Mouse (Mus musculus) neural tube, embryonic 14.5 days (tissue): ENCODE measurements around the gene Iqgap1. TPM values are rescaled to one million over a fixed set of nuclear protein-coding genes. Genes with fewer than 3 reads are reported as not detected.
A peak's percentile ranks its signal among the peaks of the same experiment; 100 is the strongest.

Source experiments
- ATAC-seq: fragments of 200-750 bp; cut with Nextera tagmentation; 2 replicates; pipeline ENCODE4 v1.8.0; 2017; ENCODE audit warnings: low read depth, mild to moderate bottlenecking, moderate TSS enrichment, moderate library complexity
- H3K27ac ChIP-seq: fragments of 300-500 bp; sonication (generic); 2 replicates; pipeline ENCODE4 v1.5.1; 2014; ENCODE audit warnings: low read depth, mild to moderate bottlenecking, control low read depth, low read length, moderate library complexity, mixed read lengths
- H3K27me3 ChIP-seq: fragments of 300-500 bp; sonication (generic); 2 replicates; pipeline ENCODE4 v1.6.1; 2014; ENCODE audit warnings: low read length; ENCODE audit not compliant: control insufficient read depth, insufficient read depth
- H3K36me3 ChIP-seq: fragments of 300-500 bp; sonication (generic); 2 replicates; pipeline ENCODE4 v1.6.1; 2014; ENCODE audit warnings: low read length, mixed read lengths; ENCODE audit not compliant: control insufficient read depth, insufficient read depth
- H3K4me1 ChIP-seq: fragments of 300-500 bp; sonication (generic); 2 replicates; pipeline ENCODE4 v1.6.1; 2014; ENCODE audit warnings: low read length; ENCODE audit not compliant: control insufficient read depth, insufficient read depth
- H3K4me2 ChIP-seq: fragments of 300-500 bp; sonication (generic); 2 replicates; pipeline ENCODE4 v1.6.1; 2014; ENCODE audit warnings: mild to moderate bottlenecking, low read depth, low read length, control low read depth
- H3K4me3 ChIP-seq: fragments of 300-500 bp; sonication (generic); 2 replicates; pipeline ENCODE4 v1.5.1; 2014; ENCODE audit warnings: low read depth, low read length, control low read depth, mixed read lengths
- H3K9ac ChIP-seq: fragments of 300-500 bp; sonication (generic); replicated peaks from 2 replicates; pipeline ENCODE4 v1.6.1; 2014; ENCODE audit warnings: low read depth, mild to moderate bottlenecking, control low read depth, low read length, mixed read lengths
- H3K9me3 ChIP-seq: fragments of 300-500 bp; sonication (generic); 2 replicates; pipeline ENCODE4 v1.6.1; 2016; ENCODE audit warnings: low read length; ENCODE audit not compliant: control insufficient read depth
- WGBS: fragments of 180-500 bp; shearing (Covaris S2); extraction: QIAGEN DNeasy Blood & Tissue Kit; methylation state at CpG from one replicate; pipeline ENCODE4 v1.1.7; 2014; 5-methylcytosine and 5-hydroxymethylcytosine counted together
- polyA plus RNA-seq: library from polyadenylated mRNA; unstranded; fragments of >200 nt; fragmentation: Nextera tagmentation; extraction: Ambion mirVana; gene quantifications from 2 replicates; pipeline ENCODE4 v1.2.1, GENCODE M21; 2014

Gene Iqgap1
- polyA plus RNA-seq, 1 experiment from 2014 or later, result 15.8 TPM

GRCm38 (mm10) chr7:80689221-80689591 is 136.6 kb downstream of the Iqgap1 start:
- WGBS, result 14% methylated on average over 10 of the region's 10 CpGs
- H3K9me3 ChIP-seq, result no peaks in the 10 kb centered on the region
- ATAC-seq, result no peak

GRCm38 (mm10) chr7:80688556-80689220 is 137.1 kb downstream of the Iqgap1 start, which contains the start of gene Crtc3:
Crtc3 (minus strand) TSS chr7:80688877.
- Histone ChIP-seq H3K4me2 (peak within 1 kb of the TSS; percentile 72), H3K4me1 (0 out of 2 replicates have a peak, but pooled peaks cover 5% of the 10 kb centered on the region), H3K4me3 (peak within 1 kb of the TSS; percentile 88), H3K9ac (peak within 1 kb of the TSS; percentile 90), H3K9me3 (no peaks in the 10 kb centered on the region), H3K27ac (peak within 1 kb of the TSS; percentile 97), H3K36me3 (no peaks in the 10 kb centered on the region), H3K27me3 (no peaks in the 10 kb centered on the region; the same call in 1 of the 2 replicates)
- peak; percentile 76 for ATAC-seq
- WGBS, result under 1% methylated on average over 56 of the region's 83 CpGs

More at GRCm38 (mm10) chr7:80689221-80689591, 136.6 kb downstream of the Iqgap1 start:
- Histone ChIP-seq H3K27me3 (no peaks in the 10 kb centered on the region; the same call in 1 of the 2 replicates), H3K9ac (peak overlapping the region; percentile 90), H3K4me3 (peak overlapping the region; percentile 88), H3K4me1 (0 out of 2 replicates have a peak, but pooled peaks cover 5% of the 10 kb centered on the region), H3K27ac (peak overlapping the region; percentile 97), H3K4me2 (peak overlapping the region; percentile 72), H3K36me3 (no peaks in the 10 kb centered on the region)

GRCm38 (mm10) chr7:80687721-80688555 is 137.8 kb downstream of the Iqgap1 start:
- no peaks in the 10 kb centered on the region for H3K9me3 ChIP-seq
- peak overlapping the region; percentile 88 for H3K4me3 ChIP-seq
- no peaks in the 10 kb centered on the region for H3K36me3 ChIP-seq
- H3K4me1 ChIP-seq, result 0 out of 2 replicates have a peak, but pooled peaks cover 5% of the 10 kb centered on the region
- WGBS, result 1% methylated on average over 69 of the region's 69 CpGs
- no peaks in the 10 kb centered on the region; the same call in 1 of the 2 replicates for H3K27me3 ChIP-seq
- H3K9ac ChIP-seq, result peak overlapping the region; percentile 90
- H3K4me2 ChIP-seq, result peak overlapping the region; percentile 72
- H3K27ac ChIP-seq, result peak overlapping the region; percentile 97
- peak; percentile 63 for ATAC-seq

- Histone ChIP-seq H3K9ac (no peak overlapping the region), H3K36me3 (no peaks in the 10 kb centered on the region), H3K9me3 (no peaks in the 10 kb centered on the region), H3K27me3 (no peaks in the 10 kb centered on the region; the same call in 1 of the 2 replicates), H3K27ac (no peak overlapping the region), H3K4me2 (no peak overlapping the region), H3K4me3 (no peak overlapping the region), H3K4me1 (0 out of 2 replicates have a peak, but pooled peaks cover 5% of the 10 kb centered on the region)
- 88% methylated on average over 5 of the region's 5 CpGs for WGBS
- no peak for ATAC-seq
Observed at GRCm38 (mm10) chr7:80685639-80686038, 140.1 kb downstream of the Iqgap1 start.

GRCm38 (mm10) chr7:80682630-80683029 is 143.1 kb downstream of the Iqgap1 start:
- no peak for ATAC-seq
- H3K27me3 ChIP-seq, result no peaks in the 10 kb centered on the region
- H3K4me3 ChIP-seq, result no peak overlapping the region
- H3K27ac ChIP-seq, result no peak overlapping the region
- no peak overlapping the region for H3K4me2 ChIP-seq
- WGBS, result 72% methylated on average over 1 of the region's 1 CpGs
- no peak overlapping the region for H3K9ac ChIP-seq
- H3K36me3 ChIP-seq, result no peaks in the 10 kb centered on the region
- H3K4me1 ChIP-seq, result 0 out of 2 replicates have a peak, but pooled peaks cover 5% of the 10 kb centered on the region
- H3K9me3 ChIP-seq, result no peaks in the 10 kb centered on the region

- Histone ChIP-seq H3K4me2 (no peak overlapping the region), H3K9ac (no peak overlapping the region), H3K27me3 (no peaks in the 10 kb centered on the region), H3K4me3 (no peak overlapping the region), H3K27ac (no peak overlapping the region), H3K36me3 (no peaks in the 10 kb centered on the region), H3K4me1 (no peaks in the 10 kb centered on the region), H3K9me3 (no peaks in the 10 kb centered on the region)
- 39% methylated on average over 12 of the region's 12 CpGs for WGBS
- no peak for ATAC-seq
Observed at GRCm38 (mm10) chr7:80680218-80680847, 145.4 kb downstream of the Iqgap1 start.

- no peak for ATAC-seq
- Histone ChIP-seq H3K4me2 (no peak overlapping the region), H3K27ac (no peak overlapping the region), H3K4me1 (no peaks in the 10 kb centered on the region), H3K9me3 (no peaks in the 10 kb centered on the region), H3K36me3 (no peaks in the 10 kb centered on the region), H3K27me3 (no peaks in the 10 kb centered on the region), H3K9ac (no peak overlapping the region), H3K4me3 (no peak overlapping the region)
- 79% methylated on average over 3 of the region's 3 CpGs for WGBS
Observed at GRCm38 (mm10) chr7:80672323-80672722, 153.5 kb downstream of the Iqgap1 start.

- no peak for ATAC-seq
- WGBS, result 96% methylated on average over 6 of the region's 6 CpGs
- Histone ChIP-seq H3K27ac (no peak overlapping the region), H3K4me2 (no peak overlapping the region), H3K4me3 (no peak overlapping the region), H3K36me3 (no peaks in the 10 kb centered on the region), H3K9me3 (no peaks in the 10 kb centered on the region), H3K9ac (no peak overlapping the region), H3K4me1 (no peaks in the 10 kb centered on the region), H3K27me3 (no peaks in the 10 kb centered on the region)
Observed at GRCm38 (mm10) chr7:80670889-80671288, 154.9 kb downstream of the Iqgap1 start.
